Mouse (Mus musculus) forebrain, embryonic 15.5 days (tissue): ENCODE data around the gene Cdc5l. TPM values are rescaled to one million over a fixed set of nuclear protein-coding genes. Genes with fewer than 3 reads are reported as not detected.

Source experiments
- ATAC-seq: fragments of 200-750 bp; cut with Nextera tagmentation; replicated peaks from 2 replicates; pipeline ENCODE4 v1.8.0; 2017; ENCODE audit warnings: mild to moderate bottlenecking, moderate TSS enrichment, moderate library complexity
- H3K27ac ChIP-seq: fragments of 300-500 bp; sonication (generic); replicated peaks from 2 replicates; pipeline ENCODE4 v1.5.1; 2015; ENCODE audit warnings: mild to moderate bottlenecking, inconsistent platforms
- H3K27me3 ChIP-seq: fragments of 300-500 bp; sonication (generic); 2 replicates; pipeline ENCODE4 v1.6.1; 2015; ENCODE audit warnings: inconsistent platforms
- H3K36me3 ChIP-seq: fragments of 300-500 bp; sonication (generic); 2 replicates; pipeline ENCODE4 v1.6.1; 2015; ENCODE audit warnings: mild to moderate bottlenecking, inconsistent platforms
- H3K4me1 ChIP-seq: fragments of 300-500 bp; sonication (generic); 2 replicates; pipeline ENCODE4 v1.6.1; 2015; ENCODE audit warnings: inconsistent platforms
- H3K4me2 ChIP-seq: fragments of 300-500 bp; sonication (generic); replicated peaks from 2 replicates; pipeline ENCODE4 v1.6.1; 2015; ENCODE audit warnings: mild to moderate bottlenecking, inconsistent platforms
- H3K4me3 ChIP-seq: fragments of 300-500 bp; sonication (generic); 2 replicates; pipeline ENCODE4 v1.5.1; 2015; ENCODE audit warnings: mild to moderate bottlenecking, inconsistent platforms
- H3K9ac ChIP-seq: fragments of 300-500 bp; sonication (generic); replicated peaks from 2 replicates; pipeline ENCODE4 v1.6.1; 2015; ENCODE audit warnings: mild to moderate bottlenecking, inconsistent platforms
- H3K9me3 ChIP-seq: fragments of 300-500 bp; sonication (generic); 2 replicates; pipeline ENCODE4 v1.6.1; 2016; ENCODE audit warnings: inconsistent platforms
- WGBS: fragments of 180-500 bp; shearing (Covaris S2); methylation state at CpG from one replicate; pipeline ENCODE4 v1.1.7; 2015; ENCODE audit warnings: mixed read lengths; 5-methylcytosine and 5-hydroxymethylcytosine counted together
- polyA plus RNA-seq: library from polyadenylated mRNA; unstranded; fragments of >200 nt; fragmentation: Nextera tagmentation; extraction: Ambion mirVana; gene quantifications from 2 replicates; pipeline ENCODE4 v1.2.1, GENCODE M21; 2015

Gene Cdc5l
- polyA plus RNA-seq, 1 experiment from 2014 or later = 69.5 TPM

- ATAC-seq = no peak
- Histone ChIP-seq H3K4me2 (no peak overlapping the region), H3K4me1 (0 out of 2 replicates have a peak, but pooled peaks cover under 1% of the 10 kb centered on the region)
Observed at GRCm38 (mm10) chr17:45394612-45395011, 38.9 kb downstream of the Cdc5l start.

GRCm38 (mm10) chr17:45393765-45394164 lies 39.8 kb downstream of the Cdc5l start:
- H3K36me3 ChIP-seq = peaks cover 37% of the 10 kb centered on the region

More at GRCm38 (mm10) chr17:45394612-45395011, 38.9 kb downstream of the Cdc5l start:
- 77% methylated on average over 9 of the region's 9 CpGs for WGBS
- Histone ChIP-seq H3K27me3 (no peaks in the 10 kb centered on the region), H3K9ac (no peak overlapping the region), H3K4me3 (no peak overlapping the region), H3K9me3 (no peaks in the 10 kb centered on the region), H3K27ac (no peak overlapping the region), H3K36me3 (peaks cover 34% of the 10 kb centered on the region)

GRCm38 (mm10) chr17:45389896-45390295 lies 43.6 kb downstream of the Cdc5l start:
- WGBS = 95% methylated on average over 5 of the region's 5 CpGs
- Histone ChIP-seq H3K27ac (no peak overlapping the region), H3K4me1 (no peaks in the 10 kb centered on the region), H3K36me3 (peaks cover 43% of the 10 kb centered on the region), H3K4me2 (no peak overlapping the region), H3K9ac (no peak overlapping the region), H3K4me3 (no peak overlapping the region), H3K9me3 (no peaks in the 10 kb centered on the region), H3K27me3 (no peaks in the 10 kb centered on the region)
- no peak for ATAC-seq

More at GRCm38 (mm10) chr17:45393765-45394164, 39.8 kb downstream of the Cdc5l start:
- H3K9ac ChIP-seq = no peak overlapping the region
- no peak for ATAC-seq
- no peaks in the 10 kb centered on the region for H3K27me3 ChIP-seq
- H3K27ac ChIP-seq = no peak overlapping the region
- H3K4me1 ChIP-seq = no peaks in the 10 kb centered on the region
- 90% methylated on average over 3 of the region's 3 CpGs for WGBS
- no peak overlapping the region for H3K4me2 ChIP-seq
- no peaks in the 10 kb centered on the region for H3K9me3 ChIP-seq
- H3K4me3 ChIP-seq = no peak overlapping the region

- Histone ChIP-seq H3K4me3 (no peak overlapping the region), H3K27me3 (no peaks in the 10 kb centered on the region), H3K4me1 (no peaks in the 10 kb centered on the region), H3K36me3 (peaks cover 31% of the 10 kb centered on the region), H3K27ac (no peak overlapping the region), H3K9me3 (no peaks in the 10 kb centered on the region), H3K9ac (no peak overlapping the region), H3K4me2 (no peak overlapping the region)
- no peak for ATAC-seq
- 89% methylated on average over 7 of the region's 7 CpGs for WGBS
Observed at GRCm38 (mm10) chr17:45386986-45387385, 46.6 kb downstream of the Cdc5l start.

GRCm38 (mm10) chr17:45383305-45383704 lies 50.2 kb downstream of the Cdc5l start:
- 95% methylated on average over 3 of the region's 3 CpGs for WGBS
- Histone ChIP-seq H3K27me3 (no peaks in the 10 kb centered on the region), H3K9ac (no peak overlapping the region), H3K9me3 (no peaks in the 10 kb centered on the region), H3K4me3 (no peak overlapping the region), H3K4me2 (no peak overlapping the region), H3K27ac (no peak overlapping the region), H3K4me1 (no peaks in the 10 kb centered on the region), H3K36me3 (peaks cover 7% of the 10 kb centered on the region; the same call in 1 of the 2 replicates)
- no peak for ATAC-seq

GRCm38 (mm10) chr17:45379271-45379784 lies 54.2 kb downstream of the Cdc5l start:
- ATAC-seq = no peak
- WGBS = 90% methylated on average over 9 of the region's 9 CpGs
- Histone ChIP-seq H3K27ac (no peak overlapping the region), H3K9me3 (no peaks in the 10 kb centered on the region), H3K27me3 (no peaks in the 10 kb centered on the region), H3K4me1 (no peaks in the 10 kb centered on the region), H3K36me3 (no peaks in the 10 kb centered on the region), H3K9ac (no peak overlapping the region), H3K4me3 (no peak overlapping the region), H3K4me2 (no peak overlapping the region)

- no peak overlapping the region for H3K4me3 ChIP-seq
- H3K9ac ChIP-seq = no peak overlapping the region
- H3K9me3 ChIP-seq = no peaks in the 10 kb centered on the region
- H3K36me3 ChIP-seq = no peaks in the 10 kb centered on the region
- no peaks in the 10 kb centered on the region for H3K27me3 ChIP-seq
- no peak for ATAC-seq
- no peak overlapping the region for H3K4me2 ChIP-seq
- H3K27ac ChIP-seq = no peak overlapping the region
- 43% methylated on average over 5 of the region's 5 CpGs for WGBS
- no peaks in the 10 kb centered on the region for H3K4me1 ChIP-seq
Observed at GRCm38 (mm10) chr17:45377323-45377722, 56.2 kb downstream of the Cdc5l start.

GRCm38 (mm10) chr17:45373987-45374608 lies 59.4 kb downstream of the Cdc5l start:
- H3K9ac ChIP-seq = no peak overlapping the region
- H3K9me3 ChIP-seq = no peaks in the 10 kb centered on the region
- H3K36me3 ChIP-seq = no peaks in the 10 kb centered on the region
- peak; percentile 91 for ATAC-seq
- no peak overlapping the region for H3K4me2 ChIP-seq
- 0 out of 2 replicates have a peak, but pooled peaks cover 4% of the 10 kb centered on the region for H3K4me1 ChIP-seq
- 34% methylated on average over 13 of the region's 13 CpGs for WGBS
- no peak overlapping the region for H3K4me3 ChIP-seq
- H3K27ac ChIP-seq = no peak overlapping the region
- no peaks in the 10 kb centered on the region for H3K27me3 ChIP-seq

GRCm38 (mm10) chr17:45371042-45371441 lies 62.5 kb downstream of the Cdc5l start:
- H3K27me3 ChIP-seq = no peaks in the 10 kb centered on the region
- no peak for ATAC-seq

GRCm38 (mm10) chr17:45370535-45370934 lies 63.0 kb downstream of the Cdc5l start:
- WGBS = 19% methylated on average over 5 of the region's 5 CpGs
- ATAC-seq = no peak
- Histone ChIP-seq H3K27ac (no peak overlapping the region), H3K4me1 (0 out of 2 replicates have a peak, but pooled peaks cover 4% of the 10 kb centered on the region), H3K4me3 (no peak overlapping the region), H3K27me3 (no peaks in the 10 kb centered on the region), H3K9me3 (no peaks in the 10 kb centered on the region), H3K9ac (no peak overlapping the region), H3K36me3 (no peaks in the 10 kb centered on the region), H3K4me2 (no peak overlapping the region)

More at GRCm38 (mm10) chr17:45371042-45371441, 62.5 kb downstream of the Cdc5l start:
- 8% methylated on average over 9 of the region's 9 CpGs for WGBS
- Histone ChIP-seq H3K4me3 (no peak overlapping the region), H3K9me3 (no peaks in the 10 kb centered on the region), H3K4me1 (0 out of 2 replicates have a peak, but pooled peaks cover 4% of the 10 kb centered on the region), H3K27ac (no peak overlapping the region), H3K4me2 (no peak overlapping the region), H3K9ac (no peak overlapping the region), H3K36me3 (no peaks in the 10 kb centered on the region)

GRCm38 (mm10) chr17:45364871-45365270 lies 68.7 kb downstream of the Cdc5l start:
- no peaks in the 10 kb centered on the region for H3K9me3 ChIP-seq
- no peak for ATAC-seq
- no peak overlapping the region for H3K4me3 ChIP-seq
- H3K27ac ChIP-seq = no peak overlapping the region
- H3K4me2 ChIP-seq = no peak overlapping the region
- no peaks in the 10 kb centered on the region for H3K27me3 ChIP-seq
- WGBS = 77% methylated on average over 7 of the region's 7 CpGs
- no peaks in the 10 kb centered on the region for H3K36me3 ChIP-seq
- H3K4me1 ChIP-seq = no peaks in the 10 kb centered on the region
- no peak overlapping the region for H3K9ac ChIP-seq

GRCm38 (mm10) chr17:45360950-45361349 lies 72.6 kb downstream of the Cdc5l start:
- no peak overlapping the region for H3K4me2 ChIP-seq
- no peaks in the 10 kb centered on the region for H3K9me3 ChIP-seq
- H3K27ac ChIP-seq = no peak overlapping the region
- H3K9ac ChIP-seq = no peak overlapping the region
- no peaks in the 10 kb centered on the region for H3K27me3 ChIP-seq
- H3K4me1 ChIP-seq = no peaks in the 10 kb centered on the region
- 86% methylated on average over 3 of the region's 3 CpGs for WGBS
- no peaks in the 10 kb centered on the region for H3K36me3 ChIP-seq
- ATAC-seq = no peak
- H3K4me3 ChIP-seq = no peak overlapping the region

GRCm38 (mm10) chr17:45359443-45359842 lies 74.1 kb downstream of the Cdc5l start:
- no peak overlapping the region for H3K27ac ChIP-seq
- H3K36me3 ChIP-seq = no peaks in the 10 kb centered on the region
- H3K4me3 ChIP-seq = no peak overlapping the region
- no peaks in the 10 kb centered on the region for H3K9me3 ChIP-seq
- 87% methylated on average over 5 of the region's 5 CpGs for WGBS
- H3K4me2 ChIP-seq = no peak overlapping the region
- H3K27me3 ChIP-seq = no peaks in the 10 kb centered on the region
- H3K9ac ChIP-seq = no peak overlapping the region
- ATAC-seq = no peak
- H3K4me1 ChIP-seq = no peaks in the 10 kb centered on the region
